Mouse (Mus musculus): ENCODE results near the gene Optc.

The Optc gene

GRCm38 (mm10) chr1:133882283-133883217, 25.2 kb downstream of the Optc start:
- in situ Hi-C loops (cut with MseI, MboI): no loop called here

DNA sequence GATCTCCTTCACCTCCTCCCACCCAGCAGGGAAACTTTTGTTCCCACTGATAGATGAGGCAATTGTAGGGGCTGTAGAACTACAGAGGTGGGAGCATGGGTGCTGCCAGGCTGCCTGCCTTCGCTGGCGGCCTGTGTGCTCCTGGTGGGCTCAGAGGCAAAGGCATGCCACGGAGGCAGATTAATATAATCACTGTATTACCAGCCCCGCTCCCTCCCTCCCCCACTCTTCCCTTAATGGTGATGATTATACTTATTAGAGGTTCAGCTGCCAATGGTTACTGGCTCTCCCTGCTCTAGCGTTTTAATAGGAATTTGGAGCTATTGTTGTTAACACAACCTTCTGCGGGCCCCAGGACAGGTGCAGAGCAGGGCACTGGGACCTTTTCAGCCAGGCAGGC, 26.0 kb downstream of the Optc start:
- in situ Hi-C loops (cut with MseI, MboI): no loop called here

GRCm38 (mm10) chr1:133878825-133879423, 28.9 kb downstream of the Optc start:
- in situ Hi-C loops (cut with MseI, MboI): no loop called here

DNA sequence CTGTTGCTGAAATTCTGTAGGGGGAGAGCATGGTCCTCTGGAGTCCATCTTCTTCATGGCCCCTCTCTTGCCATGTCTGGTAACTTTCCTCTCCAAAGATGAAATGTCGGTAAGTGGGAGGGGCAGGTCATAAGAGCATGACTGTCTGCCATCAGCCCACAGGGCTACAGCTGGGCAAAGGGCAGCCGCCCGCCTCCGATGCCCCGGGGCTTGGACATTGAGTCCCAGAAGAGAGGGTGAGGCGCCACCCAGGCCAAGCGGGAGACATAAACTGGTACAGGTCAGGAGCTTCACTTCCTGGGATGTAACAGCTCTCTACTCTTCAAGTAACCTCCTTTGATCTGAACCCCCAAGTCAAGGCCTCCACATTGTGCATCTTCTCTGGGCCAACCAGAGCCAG, 30.9 kb downstream of the Optc start:
- in situ Hi-C loops (cut with MseI, MboI): no loop called here

- in situ Hi-C loops (cut with MseI, MboI): no loop called here
Measured at GRCm38 (mm10) chr1:133873086-133873813, 34.5 kb downstream of the Optc start.

- in situ Hi-C loops (cut with MseI, MboI): no loop called here
Measured at GRCm38 (mm10) chr1:133871241-133871640, 36.6 kb downstream of the Optc start.

GRCm38 (mm10) chr1:133869221-133869620, 38.6 kb downstream of the Optc start:
- in situ Hi-C loops (cut with MseI, MboI): no loop called here

GRCm38 (mm10) chr1:133863257-133863997, 44.4 kb downstream of the Optc start:
- in situ Hi-C loops (cut with MseI, MboI): no loop called here

GRCm38 (mm10) chr1:133861028-133861427, 46.8 kb downstream of the Optc start:
- in situ Hi-C loops (cut with MseI, MboI): no loop called here

DNA sequence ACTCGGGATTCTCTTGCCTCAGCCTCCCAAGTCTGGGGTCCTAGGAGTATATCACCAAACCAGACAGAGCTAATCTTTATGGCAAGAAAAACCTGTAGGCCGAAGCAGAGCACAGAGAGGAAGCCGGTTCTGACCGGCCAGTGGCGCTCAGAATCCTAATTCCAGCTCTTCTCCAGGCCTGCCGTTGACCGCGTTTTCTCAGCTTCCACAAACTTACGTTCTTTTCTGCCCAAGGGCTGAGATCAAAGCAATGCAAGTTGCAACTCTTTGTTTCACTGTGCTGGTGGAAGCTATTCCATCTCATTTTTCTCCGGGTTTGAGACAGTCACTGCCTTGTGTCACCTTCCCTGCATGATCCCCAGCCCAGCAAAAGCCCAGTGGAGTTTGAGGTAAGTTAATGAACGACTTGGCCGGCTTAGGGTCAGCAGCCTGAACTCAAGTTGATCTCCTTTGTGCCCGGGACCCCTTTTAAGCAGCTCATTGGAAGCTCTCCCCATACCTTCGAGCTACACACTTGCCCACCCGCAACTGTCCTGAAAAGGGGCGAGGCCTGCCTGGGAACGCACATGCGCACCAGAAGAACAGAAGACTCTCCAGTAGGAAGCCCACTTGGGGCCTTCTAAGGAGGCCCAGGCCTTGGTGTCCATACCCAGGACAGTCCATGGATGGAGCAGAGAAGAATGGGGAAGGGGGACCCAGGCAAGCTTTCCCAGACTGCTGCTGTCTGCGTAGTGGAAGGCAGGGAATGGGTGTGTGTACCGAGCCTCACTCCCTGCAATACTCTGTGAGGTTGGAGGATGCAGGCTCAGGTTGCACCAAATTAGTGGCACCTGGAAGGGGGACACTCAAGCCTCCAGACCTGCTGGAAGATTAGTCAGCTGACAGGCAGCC, 47.7 kb downstream of the Optc start:
- in situ Hi-C loops (cut with MseI, MboI): no loop called here

DNA sequence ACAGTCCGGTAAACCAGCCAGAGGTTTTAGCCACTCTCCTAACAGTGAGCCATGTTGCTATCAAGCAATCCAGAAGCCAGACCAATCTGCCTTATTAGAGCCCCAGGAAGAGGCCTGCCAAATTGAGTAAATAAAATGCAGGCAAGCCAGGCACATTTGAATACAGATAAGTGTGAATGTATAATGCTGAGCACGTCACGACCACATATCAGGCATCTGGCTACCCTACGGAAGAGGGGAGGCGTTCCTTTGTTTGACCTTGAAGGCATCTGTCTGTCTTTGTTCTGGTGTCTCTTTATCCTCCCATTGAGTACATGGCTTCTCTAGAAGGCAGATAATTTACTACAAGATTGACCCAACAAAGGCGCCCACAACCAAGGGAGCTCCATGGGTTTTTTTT, 48.5 kb downstream of the Optc start:
- in situ Hi-C loops (cut with MseI, MboI): no loop called here

DNA sequence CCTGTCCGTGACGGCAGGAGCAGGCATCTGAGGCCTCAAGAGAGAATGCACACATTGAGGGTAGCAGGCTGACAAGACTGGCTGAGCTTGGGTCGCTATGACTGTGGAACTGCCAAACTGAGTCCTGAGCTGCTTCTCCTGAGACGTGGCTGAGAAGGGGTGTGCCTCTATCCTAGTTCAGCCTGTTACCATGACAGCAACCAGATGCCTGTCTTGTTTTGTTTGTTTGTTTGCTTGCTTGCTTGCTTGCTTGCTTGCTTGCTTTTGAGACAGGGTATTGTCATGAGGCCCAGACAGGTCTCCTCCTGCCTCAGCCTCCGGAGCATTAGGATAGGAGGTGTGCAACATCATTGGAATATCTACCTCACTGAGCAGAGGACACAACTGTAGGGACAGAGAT, 50.0 kb downstream of the Optc start:
- in situ Hi-C loops (cut with MseI, MboI): no loop called here

DNA sequence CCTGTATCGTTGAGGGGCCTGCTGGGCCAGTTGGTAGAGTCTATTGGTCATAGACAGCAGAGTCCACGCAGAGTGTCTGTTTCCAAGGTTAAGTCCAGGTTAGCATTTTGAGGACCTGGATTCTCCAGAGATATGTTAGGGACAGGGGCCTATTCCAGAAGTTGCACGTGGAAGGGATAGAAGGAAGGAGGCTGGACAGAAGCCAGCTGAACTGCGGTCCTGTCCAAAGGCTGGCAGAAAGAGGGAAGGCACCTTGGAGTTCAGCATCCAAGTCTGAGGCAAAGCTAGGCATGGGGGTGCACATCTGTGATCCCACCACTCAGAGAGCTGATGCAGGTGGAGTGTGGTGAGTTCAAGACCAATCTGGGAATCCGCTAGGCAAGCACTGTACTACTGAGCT, 50.6 kb downstream of the Optc start:
- in situ Hi-C loops (cut with MseI, MboI): no loop called here

- in situ Hi-C loops (cut with MseI, MboI): no loop called here
Measured at GRCm38 (mm10) chr1:133856655-133857054, 51.1 kb downstream of the Optc start.

- in situ Hi-C loops (cut with MseI, MboI): no loop called here
Measured at GRCm38 (mm10) chr1:133856133-133856541, 51.7 kb downstream of the Optc start.

DNA sequence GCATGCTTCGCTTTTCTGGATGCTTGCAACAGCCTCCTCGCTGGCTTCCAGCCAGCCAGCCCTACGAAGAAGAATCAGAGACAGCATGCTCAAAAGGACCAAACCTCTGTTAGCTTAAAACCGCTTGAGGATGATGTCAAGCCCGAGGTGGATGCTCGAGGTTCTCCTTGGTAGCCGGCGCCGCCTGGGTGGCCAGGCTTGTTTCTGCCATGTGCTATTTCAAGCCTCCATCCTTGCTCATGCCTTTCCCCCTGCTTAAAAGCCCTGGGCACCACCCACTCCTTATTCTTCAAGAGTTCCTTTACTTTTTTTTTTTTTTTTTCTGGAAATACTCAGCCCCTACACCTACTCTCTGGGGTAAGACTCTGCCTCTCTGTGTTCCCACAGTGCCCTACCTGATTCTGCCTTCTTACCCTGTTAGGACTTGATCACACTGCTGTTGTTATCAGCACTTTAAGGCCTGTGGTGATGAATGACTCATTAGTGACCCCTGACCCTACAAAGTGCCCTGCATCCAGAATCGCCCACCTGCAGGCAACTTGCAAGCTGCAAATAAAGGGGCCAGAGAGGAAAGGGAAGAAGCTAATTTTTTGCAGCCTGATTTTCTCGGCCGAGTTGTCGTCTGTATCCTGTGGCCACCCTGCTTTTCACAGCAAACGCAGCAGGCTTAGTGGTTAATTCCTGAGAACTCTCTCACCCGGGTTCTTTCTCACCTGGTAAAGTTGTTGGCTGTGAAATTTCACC, 52.4 kb downstream of the Optc start:
- in situ Hi-C loops (cut with MseI, MboI): no loop called here

DNA sequence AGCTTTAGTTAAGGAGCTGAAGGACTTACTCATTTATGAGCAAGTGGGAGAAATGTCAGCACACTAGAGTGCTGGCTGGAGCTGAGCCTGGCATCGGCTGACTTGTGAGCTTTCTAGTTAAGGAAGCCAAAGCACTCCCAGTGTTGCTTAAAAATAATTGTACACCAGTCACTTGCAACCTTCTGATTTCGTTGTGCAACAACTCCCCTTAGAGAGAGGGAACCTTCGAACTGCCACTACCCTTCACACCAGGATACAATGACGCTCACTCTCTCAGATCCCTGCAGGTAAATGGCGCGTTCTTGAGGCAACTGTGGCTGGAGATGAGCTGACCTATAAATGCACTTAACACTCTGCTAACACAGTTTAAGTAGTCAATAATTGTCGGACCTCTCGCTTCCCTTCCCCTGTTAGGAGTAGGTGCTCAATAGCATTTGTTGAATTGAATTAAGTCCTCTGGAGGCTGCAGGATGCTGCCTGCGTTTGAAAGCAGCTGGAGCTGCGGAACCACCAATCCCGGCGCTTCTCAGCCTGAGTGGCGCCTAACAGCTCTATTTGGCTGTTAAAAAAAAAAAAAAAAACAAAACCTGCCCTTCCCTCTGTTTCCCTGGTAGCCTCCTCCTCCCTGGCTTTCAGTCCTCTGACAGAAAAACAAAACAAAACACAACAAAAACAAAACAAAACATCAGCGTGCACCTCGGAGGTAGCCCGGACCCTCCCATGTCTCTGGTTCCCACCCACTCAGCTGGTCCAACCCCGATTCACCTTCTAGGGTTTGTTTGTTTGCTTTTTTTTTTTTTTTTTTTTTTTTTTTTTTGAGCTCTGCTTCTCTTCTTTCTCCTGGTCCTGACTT, 53.2 kb downstream of the Optc start:
- in situ Hi-C loops (cut with MseI, MboI): no loop called here

Measured in mouse trophoblast stem cell (cell line).